Mouse (Mus musculus) stomach, postnatal 0 days (tissue): ENCODE data around the gene Cldn20.

Experiments
- CTCF ChIP-seq: IDR thresholded peaks from 2 replicates; pipeline ENCODE4 v1.5.1; 2016; ENCODE audit warnings: antibody characterized with exemption, low read depth, mild to moderate bottlenecking, moderate library complexity
- EP300 ChIP-seq: optimal IDR thresholded peaks from 2 replicates; pipeline ENCODE3; 2016; ENCODE audit warnings: antibody characterized with exemption

DNA sequence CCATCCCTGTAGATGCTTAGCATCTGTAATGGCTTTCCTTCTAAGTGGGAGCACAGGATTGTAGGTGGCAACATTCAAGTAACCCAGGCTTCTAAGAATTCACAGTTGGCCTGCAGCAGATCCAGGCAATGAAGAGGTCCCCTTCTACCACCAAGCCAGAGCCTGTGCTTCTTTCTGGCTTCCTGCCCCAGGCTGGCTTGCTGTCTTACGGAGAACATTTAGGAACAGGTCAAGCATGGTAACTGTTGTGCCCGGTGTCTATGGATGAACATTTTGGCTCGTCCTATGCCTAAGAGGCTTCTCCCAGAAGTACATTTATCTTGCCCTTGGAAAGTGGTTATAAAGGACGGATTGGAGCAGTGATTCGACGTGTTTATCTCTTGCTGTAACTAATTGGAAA, 40.7 kb upstream of the Cldn20 start:
- TF ChIP-seq CTCF = no peak
- TF ChIP-seq EP300 = no peak
